Mouse (Mus musculus): Measurements from ENCODE around the gene RPS10-NUDT3. TPM values are rescaled to one million over a fixed set of nuclear protein-coding genes. Genes with fewer than 3 reads are reported as not detected.
"Not testable (repeated sequence)": the region's sequence is repeated elsewhere in the genome, so short reads cannot be mapped to it uniquely, and the experiment has no call there.

Gene RPS10-NUDT3
- polyA plus RNA-seq, 1 experiment, result 0.16 TPM

DNA sequence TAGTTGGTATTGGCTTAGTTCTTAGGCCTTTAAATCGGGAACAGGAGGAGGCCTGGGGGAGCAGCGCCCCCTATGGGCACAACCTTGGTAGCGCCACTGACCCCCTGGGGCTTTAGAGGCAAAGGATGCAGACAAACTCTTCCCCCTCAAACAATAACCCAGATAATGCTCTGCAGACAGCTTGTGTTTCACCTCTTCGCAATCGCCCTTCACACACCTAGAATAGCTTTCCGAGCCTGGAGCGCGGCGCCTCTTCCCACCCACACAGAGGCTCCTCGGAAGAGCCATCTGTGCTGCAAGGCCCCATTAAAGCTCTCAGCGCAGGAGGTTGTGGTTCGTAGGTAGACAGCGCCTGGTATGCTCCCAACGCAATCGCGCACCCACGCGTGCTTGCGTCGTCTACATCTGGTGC is 3.9 kb upstream of the RPS10-NUDT3 start:
- DNase-seq, result peak; percentile 74 to 78
- no peak overlapping the region for H3K4me3 ChIP-seq (replicated peaks; ENCODE audit: insufficient read depth, low read depth, low read length)
- WGBS, result 20% methylated on average over 20 of the region's 20 CpGs

DNA sequence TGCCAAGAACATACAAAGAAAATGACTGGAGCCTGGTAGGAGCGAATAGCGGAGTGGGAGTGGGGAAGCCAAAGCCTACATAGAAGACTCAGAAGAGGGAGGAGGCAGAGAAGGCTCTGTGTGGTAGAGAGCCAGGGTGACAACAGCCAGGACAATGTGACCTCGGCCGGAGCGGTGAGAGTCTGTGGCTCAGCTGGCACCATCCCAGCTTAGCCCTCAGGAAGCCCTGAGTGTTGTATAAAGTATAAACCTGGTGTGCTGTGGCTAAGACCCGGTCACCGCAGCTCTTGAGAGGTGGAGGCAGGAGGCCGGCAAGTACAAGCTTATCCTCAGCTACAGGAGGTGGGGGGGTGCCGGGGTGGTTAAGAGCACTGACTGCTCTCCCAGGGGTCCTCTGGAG is 2.3 kb upstream of the RPS10-NUDT3 start:
- DNase-seq, result peak in 1 of 2 experiments; percentile 62
- peak overlapping the region; percentile 63 for H3K27ac ChIP-seq (ENCODE audit: insufficient read depth, low read length)
- no peak overlapping the region for H3K4me3 ChIP-seq (replicated peaks; ENCODE audit: insufficient read depth, low read depth, low read length)
- TF ChIP-seq CTCF (IDR thresholded peaks at IDR 0.05; ENCODE audit: borderline replicate concordance, insufficient read depth, low read depth, low read length) (no peak), POLR2A (IDR thresholded peaks at IDR 0.05; ENCODE audit: borderline replicate concordance, insufficient read depth, low read length) (no peak)
- no peaks in the 10 kb centered on the region for H3K27me3 ChIP-seq (ENCODE audit: control insufficient read depth, insufficient read depth, low read length)
- peaks cover 40% of the 10 kb centered on the region for H3K4me1 ChIP-seq (ENCODE audit: control insufficient read depth, insufficient read depth, low read length)
- WGBS, result 12% methylated on average over 9 of the region's 9 CpGs

More for the DNA sequence above, 3.9 kb upstream of the RPS10-NUDT3 start:
- Histone ChIP-seq H3K27me3 (ENCODE audit: control insufficient read depth, insufficient read depth, low read length) (no peaks in the 10 kb centered on the region), H3K4me1 (ENCODE audit: control insufficient read depth, insufficient read depth, low read length) (peaks cover 46% of the 10 kb centered on the region), H3K27ac (ENCODE audit: insufficient read depth, low read length) (peak overlapping the region; percentile 75)
- TF ChIP-seq CTCF (IDR thresholded peaks at IDR 0.05; ENCODE audit: borderline replicate concordance, insufficient read depth, low read depth, low read length) (peak; percentile 54; the same call in 1 of the 2 replicates), POLR2A (IDR thresholded peaks at IDR 0.05; ENCODE audit: borderline replicate concordance, insufficient read depth, low read length) (no peak)

- Histone ChIP-seq H3K27me3 (ENCODE audit: control insufficient read depth, insufficient read depth, low read length) (no peaks in the 10 kb centered on the region), H3K27ac (ENCODE audit: insufficient read depth, low read length) (peak within 1 kb of the TSS; percentile 93), H3K4me3 (replicated peaks; ENCODE audit: insufficient read depth, low read depth, low read length) (peak within 1 kb of the TSS; percentile 81), H3K4me1 (ENCODE audit: control insufficient read depth, insufficient read depth, low read length) (peaks cover 38% of the 10 kb centered on the region)
- no peak for TF ChIP-seq CTCF (IDR thresholded peaks at IDR 0.05; ENCODE audit: borderline replicate concordance, insufficient read depth, low read depth, low read length)
- no peak for TF ChIP-seq POLR2A (IDR thresholded peaks at IDR 0.05; ENCODE audit: borderline replicate concordance, insufficient read depth, low read length)
- 21% methylated on average over 18 of the region's 18 CpGs for WGBS
- DNase-seq, result peak in 1 of 2 experiments; percentile 53
Measured at GRCm38 (mm10) chr17:27636132-27637020, 1.4 kb upstream of the RPS10-NUDT3 start, which contains the start of gene Rps10. Rps10 (minus strand) TSS chr17:27636669.

- Histone ChIP-seq H3K27ac (ENCODE audit: insufficient read depth, low read length) (peak overlapping the region; percentile 84), H3K4me1 (ENCODE audit: control insufficient read depth, insufficient read depth, low read length) (peaks cover 33% of the 10 kb centered on the region), H3K4me3 (replicated peaks; ENCODE audit: insufficient read depth, low read depth, low read length) (peak overlapping the region; percentile 81)
- 35% methylated on average over 9 of the region's 9 CpGs for WGBS
- not testable (repeated sequence) for H3K27me3 ChIP-seq (ENCODE audit: control insufficient read depth, insufficient read depth, low read length); DNase-seq
Measured at GRCm38 (mm10) chr17:27635575-27635903, 517 bp upstream of the RPS10-NUDT3 start.

- no peak overlapping the region for H3K4me3 ChIP-seq (replicated peaks; ENCODE audit: insufficient read depth, low read depth, low read length)
- 60% methylated on average over 2 of the region's 2 CpGs for WGBS
- no peak overlapping the region for H3K27ac ChIP-seq (ENCODE audit: insufficient read depth, low read length)
- peak; percentile 81 to 86 for DNase-seq
- no peaks in the 10 kb centered on the region for H3K27me3 ChIP-seq (ENCODE audit: control insufficient read depth, insufficient read depth, low read length)
- TF ChIP-seq POLR2A (IDR thresholded peaks at IDR 0.05; ENCODE audit: borderline replicate concordance, insufficient read depth, low read length) (no peak), CTCF (IDR thresholded peaks at IDR 0.05; ENCODE audit: borderline replicate concordance, insufficient read depth, low read depth, low read length) (peak; percentile 97)
- peaks cover 3% of the 10 kb centered on the region for H3K4me1 ChIP-seq (ENCODE audit: control insufficient read depth, insufficient read depth, low read length)
Measured at GRCm38 (mm10) chr17:27629249-27630020, 5.6 kb downstream of the RPS10-NUDT3 start.

DNA sequence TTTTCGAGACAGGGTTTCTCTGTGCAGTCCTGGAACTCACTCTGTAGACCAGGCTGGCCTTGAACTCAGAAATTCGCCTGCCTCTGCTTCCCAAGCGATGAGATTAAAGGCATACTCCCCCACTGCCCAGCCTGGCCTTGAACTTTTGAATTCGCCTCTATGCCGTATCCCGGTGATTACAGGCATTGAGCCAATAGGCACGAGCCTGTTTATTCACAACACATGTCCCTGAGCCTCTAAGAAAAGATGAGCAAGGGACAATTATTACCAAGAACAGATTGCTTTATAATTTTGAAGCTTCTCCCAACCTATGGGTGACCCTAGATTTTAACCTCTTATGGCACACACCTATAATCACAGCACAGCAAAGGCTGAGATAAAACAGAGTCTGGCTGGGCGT is 6.6 kb downstream of the RPS10-NUDT3 start:
- DNase-seq, result no peak
- Histone ChIP-seq H3K27me3 (ENCODE audit: control insufficient read depth, insufficient read depth, low read length) (no peaks in the 10 kb centered on the region), H3K4me1 (ENCODE audit: control insufficient read depth, insufficient read depth, low read length) (peaks cover 3% of the 10 kb centered on the region; the same call in 1 of the 2 replicates), H3K27ac (ENCODE audit: insufficient read depth, low read length) (no peak overlapping the region), H3K4me3 (replicated peaks; ENCODE audit: insufficient read depth, low read depth, low read length) (no peak overlapping the region)
- TF ChIP-seq POLR2A (IDR thresholded peaks at IDR 0.05; ENCODE audit: borderline replicate concordance, insufficient read depth, low read length) (no peak), CTCF (IDR thresholded peaks at IDR 0.05; ENCODE audit: borderline replicate concordance, insufficient read depth, low read depth, low read length) (no peak)
- 75% methylated on average over 8 of the region's 8 CpGs for WGBS

DNA sequence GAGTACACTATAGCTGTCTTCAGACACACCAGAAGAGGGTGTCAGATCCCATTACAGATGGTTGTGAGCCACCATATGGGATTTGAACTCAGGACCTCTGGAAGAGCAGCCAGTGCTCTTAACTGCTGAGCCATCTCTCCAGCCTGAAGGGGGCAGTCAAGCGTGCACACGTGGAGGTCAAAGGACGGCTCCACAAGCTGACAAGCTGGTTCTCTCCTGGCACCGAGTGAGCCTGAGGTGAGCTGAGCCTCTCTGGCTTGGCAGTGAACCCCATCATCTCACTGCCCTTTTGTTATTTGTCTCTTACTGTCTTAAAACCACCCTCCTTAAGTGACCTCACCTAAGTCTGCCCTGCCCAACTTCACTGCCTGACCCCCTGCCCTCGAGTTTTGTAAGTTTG is 7.6 kb downstream of the RPS10-NUDT3 start:
- 36% methylated on average over 5 of the region's 5 CpGs for WGBS
- no peak overlapping the region for H3K4me3 ChIP-seq (replicated peaks; ENCODE audit: insufficient read depth, low read depth, low read length)
- no peaks in the 10 kb centered on the region for H3K27me3 ChIP-seq (ENCODE audit: control insufficient read depth, insufficient read depth, low read length)
- TF ChIP-seq CTCF (IDR thresholded peaks at IDR 0.05; ENCODE audit: borderline replicate concordance, insufficient read depth, low read depth, low read length) (no peak), POLR2A (IDR thresholded peaks at IDR 0.05; ENCODE audit: borderline replicate concordance, insufficient read depth, low read length) (no peak)
- no peak overlapping the region for H3K27ac ChIP-seq (ENCODE audit: insufficient read depth, low read length)
- peaks cover 3% of the 10 kb centered on the region; the same call in 1 of the 2 replicates for H3K4me1 ChIP-seq (ENCODE audit: control insufficient read depth, insufficient read depth, low read length)
- DNase-seq, result no peak
